Mouse (Mus musculus) kidney, adult 2 months (tissue): Measurements from ENCODE around the gene Pdap1.

Experiments used
- CTCF ChIP-seq: fragments of 200-500 bp; conservative IDR thresholded peaks from 2 replicates; pipeline ENCODE4 v1.5.1; 2011; ENCODE audit warnings: low read depth, mild to moderate bottlenecking, control low read depth, low read length, moderate library complexity, mixed read lengths; ENCODE audit not compliant: insufficient read depth, insufficient read length
- POLR2A ChIP-seq: fragments of 200-500 bp; IDR thresholded peaks from one replicate; pipeline ENCODE4 v1.6.1; 2011; ENCODE audit warnings: low read depth, low read length, control low read depth

DNA sequence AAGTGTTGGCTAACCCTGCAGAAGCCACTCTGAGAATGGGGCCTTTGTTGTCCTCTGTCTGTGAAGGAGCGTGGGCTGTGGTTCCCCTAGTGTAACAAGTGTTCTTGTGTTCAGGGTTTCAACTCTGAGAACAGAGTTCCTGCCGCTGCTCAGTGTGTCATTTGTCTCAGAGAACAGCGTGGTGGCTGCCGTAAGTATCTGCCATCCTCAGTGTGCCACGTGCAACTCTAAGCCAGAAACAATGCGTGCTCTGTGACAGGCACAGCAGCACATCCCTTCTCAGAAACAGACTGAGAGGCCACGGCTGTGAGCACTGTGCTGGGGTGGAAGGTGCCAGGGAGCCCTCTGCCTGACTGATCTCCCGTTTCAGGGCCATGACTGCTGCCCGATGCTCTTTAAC, 35.7 kb downstream of the Pdap1 start:
- TF ChIP-seq POLR2A, result no peak
- TF ChIP-seq CTCF, result no peak
